Mouse (Mus musculus) embryo, embryonic 10.5 days (tissue): ENCODE results near the gene Kpna3.
"Not testable (repeated sequence)": the region's sequence is repeated elsewhere in the genome, so short reads cannot be mapped to it uniquely, and the experiment has no call there.

Source experiments
- DNase-seq: peaks from one replicate; pipeline ENCODE4 v3.0.0-alpha.2; 2015; ENCODE audit warnings: low spot score

The Kpna3 gene

DNA sequence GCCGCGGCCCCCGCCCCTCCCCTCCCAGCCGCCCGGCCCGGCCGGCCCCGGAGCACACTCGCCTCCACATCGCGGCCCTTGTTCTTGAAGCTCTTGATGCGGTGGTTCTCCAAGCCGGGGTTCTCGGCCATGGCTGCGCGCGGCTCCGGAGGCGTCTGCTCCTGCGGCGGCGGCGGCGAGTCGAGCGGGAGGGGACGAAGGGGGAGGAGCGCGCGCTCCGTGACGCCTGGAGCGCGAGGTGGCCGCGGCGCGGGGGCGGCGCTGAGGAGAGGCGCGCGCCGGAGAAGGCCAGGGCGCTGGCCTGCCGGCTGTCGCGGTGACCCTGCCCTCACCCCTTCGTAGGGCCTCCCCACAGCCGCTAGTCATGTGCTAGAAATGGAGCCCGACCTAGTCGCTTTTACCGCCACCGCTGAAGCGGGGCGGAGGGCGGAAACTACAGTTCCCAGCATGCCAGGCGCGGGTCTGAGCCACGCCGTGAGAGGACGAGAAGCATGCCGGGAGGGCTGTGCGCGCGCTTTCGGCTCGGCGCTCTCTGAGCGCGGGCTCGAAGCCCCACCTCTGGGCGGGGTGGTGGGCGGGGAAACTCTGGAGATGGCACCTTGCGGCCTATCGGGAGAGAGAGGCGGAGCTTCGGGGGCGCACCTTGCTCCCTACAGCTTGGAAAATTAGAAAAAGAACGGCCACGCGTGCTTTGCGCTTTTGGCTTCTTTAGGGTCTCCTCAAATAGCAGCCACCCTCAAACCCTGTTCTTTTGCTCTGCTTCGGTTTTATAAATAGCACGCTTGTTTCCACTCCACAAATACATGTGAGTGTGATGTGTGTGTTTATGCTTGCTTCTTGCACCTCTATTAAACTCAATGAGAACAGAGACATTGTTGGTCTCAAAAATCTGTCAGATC is at the start of gene Kpna3:
Gene Kpna3 (minus strand): TSS at position 214 of the 899 bp plus-strand sequence.
- DNase-seq = peak; percentile 99

- DNase-seq = no peak
Measured at GRCm38 (mm10) chr14:61460365-61460764, 20.7 kb upstream of the Kpna3 start.

DNA sequence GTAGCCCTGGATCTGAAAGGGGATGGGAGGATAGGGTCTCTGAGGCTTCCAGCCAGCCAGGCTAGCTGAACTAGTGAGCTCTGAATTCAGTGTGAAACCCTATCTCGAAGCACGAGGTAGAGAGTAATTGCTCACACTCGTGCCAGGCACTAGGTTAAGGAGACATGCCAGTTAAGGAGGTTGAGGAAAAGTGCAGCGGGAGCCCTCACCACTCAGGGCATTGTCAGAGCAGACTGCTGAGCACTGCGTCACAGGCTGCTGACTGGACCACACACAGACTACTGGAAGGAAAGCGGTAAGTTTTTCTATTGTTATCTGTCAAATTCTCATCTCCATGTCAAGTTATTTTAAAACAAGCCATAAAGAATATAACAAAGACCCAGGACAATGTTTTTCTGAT is 17.8 kb upstream of the Kpna3 start:
- no peak for DNase-seq

- DNase-seq = no peak
Measured at GRCm38 (mm10) chr14:61455571-61455970, 15.9 kb upstream of the Kpna3 start.

- no peak for DNase-seq
Measured at GRCm38 (mm10) chr14:61453032-61453431, 13.4 kb upstream of the Kpna3 start.

GRCm38 (mm10) chr14:61452481-61452880 is 12.8 kb upstream of the Kpna3 start:
- DNase-seq = no peak

DNA sequence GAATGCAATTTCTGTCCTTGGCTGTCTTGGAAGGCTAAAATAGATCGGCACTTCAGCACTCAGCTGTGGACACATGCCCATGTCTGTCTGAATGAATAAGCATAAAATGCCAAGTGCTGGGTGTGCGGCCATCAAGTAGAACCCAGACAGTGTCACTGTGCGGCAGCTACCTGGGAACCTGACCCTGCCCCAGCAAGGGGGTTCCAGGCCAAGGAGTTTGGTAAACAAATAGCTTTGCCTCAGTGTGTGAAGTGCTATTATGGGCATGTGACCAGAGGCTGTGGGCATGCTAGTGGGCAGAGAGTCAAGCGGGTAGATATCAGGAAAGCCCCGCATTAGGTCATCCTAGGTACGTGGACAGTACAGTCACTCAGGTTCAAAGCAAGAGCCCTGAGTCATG is 8.1 kb upstream of the Kpna3 start:
- no peak for DNase-seq

- DNase-seq = peak; percentile 59
Measured at GRCm38 (mm10) chr14:61439141-61439660, 473 bp downstream of the Kpna3 start.

DNA sequence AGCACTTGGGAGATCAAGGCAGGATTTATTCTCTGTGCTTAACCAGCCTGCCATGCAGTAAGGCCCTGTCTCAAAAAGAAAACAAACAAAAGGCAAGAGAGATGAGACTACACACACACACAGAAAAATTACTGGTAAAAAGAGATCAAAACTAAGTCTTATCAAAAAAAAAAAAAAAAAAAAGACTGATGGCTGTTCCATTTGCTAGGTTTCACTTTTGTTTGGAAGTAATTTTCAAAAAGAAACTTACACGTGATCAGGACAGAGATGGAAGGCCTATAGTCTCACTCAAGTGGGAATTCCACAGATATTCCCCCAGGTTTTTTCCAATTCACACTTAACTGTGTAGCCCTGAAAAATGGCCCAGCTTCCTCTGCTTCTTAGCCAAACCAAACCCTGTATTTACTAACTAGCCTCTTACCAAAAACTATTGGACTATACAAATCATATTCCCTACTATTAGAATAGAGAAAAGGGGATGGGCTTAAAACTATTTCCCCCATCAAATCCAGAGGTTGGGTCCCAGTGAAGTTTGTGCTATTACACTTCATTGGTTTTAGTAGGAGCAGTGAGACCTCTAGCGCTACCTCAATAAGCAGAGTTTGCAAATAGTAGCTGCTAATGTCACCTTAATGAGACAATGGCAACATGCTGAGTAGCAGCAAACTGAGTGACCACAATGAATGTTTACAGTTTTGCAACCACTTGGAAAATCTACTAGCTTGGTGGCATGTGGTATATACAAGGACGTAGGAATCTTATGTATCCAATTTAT is 1.3 kb downstream of the Kpna3 start:
- DNase-seq = peak; percentile 38

DNA sequence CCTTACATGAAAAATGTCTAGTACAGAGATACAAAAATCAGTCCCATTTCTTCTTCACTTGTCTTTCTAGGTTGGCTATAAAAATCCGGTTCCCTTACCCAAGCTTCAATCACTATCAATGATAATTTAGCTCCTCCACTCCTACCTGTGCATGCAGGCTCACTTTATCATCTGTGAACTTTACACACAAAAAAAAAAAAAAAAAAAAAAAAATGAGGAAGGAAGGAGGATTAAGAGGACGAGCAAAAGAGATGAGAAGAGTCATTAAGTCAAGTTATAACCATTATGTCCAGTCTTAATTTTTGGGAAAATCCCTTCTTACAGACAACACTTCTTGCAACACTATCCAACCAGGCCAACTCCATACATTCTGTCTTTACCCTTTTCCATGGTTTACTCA is 2.8 kb downstream of the Kpna3 start:
- no peak for DNase-seq

DNA sequence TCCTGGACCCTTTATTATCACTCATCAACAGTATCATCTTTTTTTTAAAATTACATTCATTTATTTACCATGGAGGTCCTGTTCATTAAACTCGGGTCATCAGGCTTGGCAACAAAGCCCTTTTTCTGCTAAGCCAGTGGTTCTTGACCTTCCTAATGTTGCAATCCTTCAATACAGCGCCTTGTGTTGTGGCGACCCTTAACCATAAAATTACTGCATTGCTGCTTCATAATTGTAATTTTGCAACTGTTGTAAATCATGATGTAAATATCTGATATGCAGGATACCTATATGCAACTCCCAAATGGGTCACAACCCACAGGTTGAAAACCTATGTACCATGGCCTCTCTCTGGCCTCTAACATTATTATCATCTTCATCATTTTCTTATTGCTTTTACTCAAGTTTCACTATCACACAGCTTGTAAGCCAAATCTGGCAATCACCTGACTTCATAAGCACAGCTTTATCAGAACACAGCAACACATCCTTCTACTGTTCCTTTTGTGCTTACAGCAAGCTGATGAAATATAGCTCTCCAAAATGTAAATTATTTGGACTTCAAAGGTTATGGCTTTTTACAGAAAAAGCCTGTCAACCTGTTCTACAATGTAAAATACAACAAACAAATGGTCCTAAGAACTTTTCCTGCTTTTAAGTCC is 11.4 kb downstream of the Kpna3 start:
- no peak for DNase-seq

GRCm38 (mm10) chr14:61427095-61427494 is 12.6 kb downstream of the Kpna3 start:
- not testable (repeated sequence) for DNase-seq

- no peak for DNase-seq
Measured at GRCm38 (mm10) chr14:61425080-61425665, 14.5 kb downstream of the Kpna3 start.

- no peak for DNase-seq
Measured at GRCm38 (mm10) chr14:61415719-61416118, 24.0 kb downstream of the Kpna3 start.

DNA sequence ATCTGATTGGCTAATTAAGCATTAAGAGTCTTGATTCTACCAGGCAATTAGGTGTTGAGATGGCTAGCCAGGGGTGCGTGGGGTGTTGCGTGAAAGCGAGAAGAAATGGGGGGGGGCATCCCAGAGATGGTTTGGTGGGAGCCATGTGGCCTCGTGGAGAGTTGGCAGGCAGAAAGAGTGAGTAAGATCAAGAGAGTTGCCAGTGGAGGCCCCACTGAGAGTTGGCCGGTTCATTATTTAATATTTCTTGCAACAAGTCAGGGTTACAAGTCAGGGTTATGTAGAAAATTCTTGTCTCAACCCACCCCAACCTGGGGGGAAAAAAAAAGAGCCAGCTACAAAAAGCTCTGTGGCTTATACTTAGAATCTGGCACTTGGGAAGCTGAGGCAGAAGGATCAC is 24.4 kb downstream of the Kpna3 start:
- no peak for DNase-seq

GRCm38 (mm10) chr14:61414808-61415207 is 24.9 kb downstream of the Kpna3 start:
- no peak for DNase-seq

- no peak for DNase-seq
Measured at GRCm38 (mm10) chr14:61414199-61414598, 25.5 kb downstream of the Kpna3 start.

DNA sequence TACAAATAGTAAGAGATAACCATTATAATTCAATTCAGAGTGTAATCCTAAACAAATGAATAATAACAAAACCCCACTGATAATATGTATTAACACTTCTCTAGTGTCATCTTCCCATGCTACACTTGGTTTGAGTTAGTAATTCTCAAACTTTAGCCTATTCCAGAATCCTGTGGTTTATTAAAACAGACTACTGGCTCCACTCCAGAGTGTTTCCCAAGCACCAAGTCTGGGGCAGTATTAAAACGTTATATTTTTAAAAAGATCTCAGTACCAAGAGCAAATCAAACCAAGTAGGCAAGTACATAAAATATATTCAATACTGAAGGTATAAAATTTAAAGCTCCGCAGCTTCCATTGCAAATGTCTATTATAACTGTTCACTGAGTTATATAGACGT is 26.0 kb downstream of the Kpna3 start:
- no peak for DNase-seq

DNA sequence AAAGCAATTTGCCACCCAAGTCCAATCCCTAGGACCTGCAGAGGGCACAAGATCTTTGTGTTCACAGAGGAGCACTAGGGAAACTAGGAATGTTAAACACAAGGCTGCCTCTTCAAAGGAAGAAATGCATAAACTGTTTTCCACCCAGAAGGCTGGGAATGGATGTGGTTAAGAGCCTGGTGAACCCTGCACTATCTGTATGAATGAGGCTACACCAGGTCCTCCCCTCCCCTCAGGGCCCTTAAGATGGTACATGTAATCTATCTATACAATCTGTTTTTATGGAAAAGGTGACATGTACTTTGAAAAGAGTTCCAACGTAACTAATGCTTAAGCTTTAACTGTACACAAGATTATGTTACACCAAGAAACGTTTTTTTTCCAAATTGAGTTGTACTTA is 29.7 kb downstream of the Kpna3 start:
- no peak for DNase-seq

GRCm38 (mm10) chr14:61407055-61407454 is 32.6 kb downstream of the Kpna3 start:
- no peak for DNase-seq

DNA sequence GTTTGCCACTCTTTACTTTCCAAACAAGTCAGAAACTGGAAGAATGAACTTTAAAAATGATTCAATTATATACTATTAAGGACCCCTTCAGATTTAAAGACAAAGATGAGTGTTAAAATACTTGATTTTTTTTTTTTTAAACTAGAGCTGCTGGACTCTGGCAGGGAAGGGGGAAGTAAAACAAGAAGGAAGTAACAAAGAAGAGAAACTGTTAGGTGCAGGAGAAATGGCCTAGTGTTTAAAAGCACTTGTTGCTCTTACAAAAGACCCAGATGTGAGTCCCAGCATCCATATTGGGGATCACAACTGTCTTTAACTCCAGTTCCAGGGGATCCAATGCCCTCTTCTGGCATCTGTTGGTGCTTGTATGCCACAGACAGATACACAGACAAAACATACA is 33.9 kb downstream of the Kpna3 start:
- DNase-seq = no peak

- DNase-seq = peak; percentile 36
Measured at GRCm38 (mm10) chr14:61404941-61405340, 34.7 kb downstream of the Kpna3 start.
